Mouse (Mus musculus) bone marrow, adult 2 months (tissue): Measurements from ENCODE around the gene Taf15.

Source experiments
- CTCF ChIP-seq: fragments of 200-500 bp; IDR thresholded peaks from 2 replicates; pipeline ENCODE4 v1.5.1; 2011; ENCODE audit warnings: low read length, control low read depth; ENCODE audit not compliant: control insufficient read depth, insufficient read depth
- POLR2A ChIP-seq: fragments of 200-500 bp; IDR thresholded peaks from 2 replicates; pipeline ENCODE4 v1.6.1; 2011; ENCODE audit warnings: low read depth, mild to moderate bottlenecking, control low read depth, low read length, borderline replicate concordance; ENCODE audit not compliant: control insufficient read depth

DNA sequence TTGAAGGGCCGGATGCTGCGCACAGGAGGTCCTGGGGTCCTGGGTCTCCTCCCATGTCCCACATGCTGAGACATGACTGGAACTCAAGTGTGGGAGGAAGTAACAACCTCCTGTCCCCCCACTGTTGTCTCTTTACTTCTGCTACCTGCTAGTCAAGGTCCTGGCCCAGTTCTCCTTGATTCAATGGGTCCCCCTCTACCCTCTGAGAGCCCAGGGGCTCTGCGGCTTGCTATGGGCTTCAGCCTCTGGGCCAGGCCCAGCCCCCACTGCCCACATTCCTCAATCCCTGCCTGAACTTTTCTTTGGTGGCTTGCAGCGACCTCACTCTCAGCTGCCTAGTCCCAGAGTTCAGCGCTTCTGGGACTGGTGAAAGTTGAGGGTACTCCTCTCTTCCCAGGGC lies 43.5 kb upstream of the Taf15 start, which contains the start of gene Gas2l2:
- no peak for TF ChIP-seq CTCF
- TF ChIP-seq POLR2A: no peak
